Mouse (Mus musculus) heart, postnatal 0 days (tissue): ENCODE results near the gene Arrdc1.

Experiments used
- CTCF ChIP-seq: IDR thresholded peaks from 2 replicates; pipeline ENCODE4 v1.5.1; 2016; ENCODE audit warnings: antibody characterized with exemption, control low read depth, low read depth
- EP300 ChIP-seq: IDR thresholded peaks from 2 replicates; pipeline ENCODE4 v1.6.1; 2016; ENCODE audit warnings: antibody characterized with exemption, low read depth

GRCm38 (mm10) chr2:24926965-24927358 is 8.1 kb downstream of the Arrdc1 start:
- TF ChIP-seq EP300 (no peak), CTCF (no peak)
